Mouse (Mus musculus): ENCODE results near the gene Lrba. TPM values are rescaled to one million over a fixed set of nuclear protein-coding genes. Genes with fewer than 3 reads are reported as not detected.

The Lrba gene
- polyA plus RNA-seq, 1 experiment from 2014 or later, result 7.3 TPM

- no peaks in the 10 kb centered on the region for H3K9me3 ChIP-seq
- peak within 1 kb of the TSS; percentile 51 for H3K4me3 ChIP-seq
- H3K9ac ChIP-seq, result peak within 1 kb of the TSS; percentile 75
- H3K27me3 ChIP-seq, result no peaks in the 10 kb centered on the region
- H3K4me2 ChIP-seq (replicated peaks), result peak within 1 kb of the TSS; percentile 68
- H3K4me1 ChIP-seq, result peaks cover 10% of the 10 kb centered on the region
- H3K27ac ChIP-seq, result peak within 1 kb of the TSS; percentile 96
- WGBS, result under 1% methylated on average over 25 of the region's 25 CpGs
- peak; percentile 93 for ATAC-seq (ENCODE audit: insufficient number of reproducible peaks, insufficient read depth, low FRiP score, low TSS enrichment)
- no peaks in the 10 kb centered on the region for H3K36me3 ChIP-seq
Observed at GRCm38 (mm10) chr3:86548091-86549015, 323.9 kb downstream of the Lrba start, which contains the start of gene Mab21l2. TSS of gene Mab21l2 (minus strand) at chr3:86548629.

DNA sequence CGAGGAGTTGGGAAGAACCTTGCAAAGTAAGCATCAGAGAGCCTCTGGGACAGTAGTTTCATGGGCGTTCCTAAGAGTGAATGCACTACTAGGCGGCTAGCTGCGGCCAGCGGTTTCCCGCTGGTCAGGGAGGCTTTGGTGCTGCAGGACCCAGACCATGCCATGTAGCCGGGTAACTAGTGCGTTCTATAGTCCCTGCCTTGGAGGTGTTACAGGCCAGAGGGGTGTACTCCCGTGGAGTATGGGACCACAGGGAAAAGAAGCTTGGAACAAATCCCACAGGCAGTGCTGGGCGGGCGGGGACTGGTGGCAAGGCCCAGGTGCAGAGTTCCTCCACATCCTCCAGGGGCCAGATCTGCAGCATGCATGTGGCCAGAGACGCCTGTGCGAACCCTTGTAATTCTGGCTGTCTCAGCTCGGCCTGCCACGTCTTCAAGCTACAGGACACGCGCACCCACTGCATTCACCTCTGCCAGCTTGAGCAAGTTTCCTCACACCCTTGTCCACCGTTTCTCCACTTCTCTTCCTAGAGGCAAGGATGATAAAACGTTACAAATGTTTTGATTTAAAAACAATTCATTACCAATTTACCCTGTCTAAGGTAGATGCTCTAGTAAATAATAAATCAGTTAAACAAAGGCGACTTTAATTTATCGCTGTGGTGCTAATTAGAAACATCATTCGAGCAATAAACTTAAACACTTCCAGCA, 326.0 kb downstream of the Lrba start:
- H3K27me3 ChIP-seq, result no peaks in the 10 kb centered on the region
- peak overlapping the region; percentile 63 for H3K9ac ChIP-seq
- 2% methylated on average over 22 of the region's 22 CpGs for WGBS
- H3K36me3 ChIP-seq, result no peaks in the 10 kb centered on the region
- peak; percentile 38; the same call in 1 of the 2 replicates for ATAC-seq (ENCODE audit: insufficient number of reproducible peaks, insufficient read depth, low FRiP score, low TSS enrichment)
- H3K4me3 ChIP-seq, result peak overlapping the region; percentile 38
- peak overlapping the region; percentile 68 for H3K4me2 ChIP-seq (replicated peaks)
- no peaks in the 10 kb centered on the region for H3K9me3 ChIP-seq
- peak overlapping the region; percentile 94 for H3K27ac ChIP-seq
- peaks cover 10% of the 10 kb centered on the region for H3K4me1 ChIP-seq

- WGBS, result 7% methylated on average over 8 of the region's 8 CpGs
- Histone ChIP-seq H3K27me3 (no peaks in the 10 kb centered on the region), H3K9ac (peak overlapping the region; percentile 63), H3K9me3 (no peaks in the 10 kb centered on the region), H3K27ac (peak overlapping the region; percentile 94), H3K36me3 (no peaks in the 10 kb centered on the region), H3K4me2 (replicated peaks) (peak overlapping the region; percentile 68), H3K4me1 (peaks cover 10% of the 10 kb centered on the region), H3K4me3 (peak overlapping the region; percentile 38)
- ATAC-seq (ENCODE audit: insufficient number of reproducible peaks, insufficient read depth, low FRiP score, low TSS enrichment), result no peak
Observed at GRCm38 (mm10) chr3:86551011-86551728, 326.7 kb downstream of the Lrba start.

DNA sequence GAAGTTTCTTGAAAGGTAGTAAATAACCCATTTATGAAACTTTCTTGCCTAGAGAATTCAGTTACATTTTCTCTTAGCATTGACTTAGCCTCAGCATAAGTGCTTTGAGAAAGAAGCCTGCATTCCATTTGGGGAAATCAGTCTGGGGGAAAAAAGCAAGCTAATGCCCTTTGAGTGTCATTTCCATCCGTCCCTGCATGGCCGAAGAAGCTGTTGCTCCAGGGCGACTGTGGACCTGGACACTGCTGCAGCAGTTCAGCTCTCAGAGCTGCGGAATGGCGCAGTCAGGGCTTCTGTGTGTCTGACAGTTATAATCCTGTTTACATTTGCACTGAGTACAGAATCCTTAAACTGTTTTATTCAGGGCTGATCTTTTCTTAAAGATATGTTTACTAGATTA, 327.7 kb downstream of the Lrba start:
- H3K27ac ChIP-seq, result peak overlapping the region; percentile 82

GRCm38 (mm10) chr3:86558976-86559375, 334.5 kb downstream of the Lrba start:
- no peaks in the 10 kb centered on the region; the same call in 1 of the 2 replicates for H3K4me1 ChIP-seq
- H3K9ac ChIP-seq, result no peak overlapping the region
- H3K27me3 ChIP-seq, result no peaks in the 10 kb centered on the region
- no peak overlapping the region for H3K4me3 ChIP-seq
- 40% methylated on average over 1 of the region's 1 CpGs for WGBS
- H3K36me3 ChIP-seq, result no peaks in the 10 kb centered on the region
- H3K4me2 ChIP-seq (replicated peaks), result no peak overlapping the region
- ATAC-seq (ENCODE audit: insufficient number of reproducible peaks, insufficient read depth, low FRiP score, low TSS enrichment), result no peak
- no peaks in the 10 kb centered on the region for H3K9me3 ChIP-seq
- H3K27ac ChIP-seq, result no peak overlapping the region

More for the DNA sequence above, 327.7 kb downstream of the Lrba start:
- Histone ChIP-seq H3K4me1 (peaks cover 6% of the 10 kb centered on the region), H3K4me2 (replicated peaks) (peak overlapping the region; percentile 68), H3K27me3 (no peaks in the 10 kb centered on the region), H3K9me3 (no peaks in the 10 kb centered on the region), H3K36me3 (no peaks in the 10 kb centered on the region), H3K9ac (0 out of 2 replicates have a peak overlapping the region, but pooled peaks have one; percentile 38), H3K4me3 (0 out of 2 replicates have a peak overlapping the region, but pooled peaks have one; percentile 16)
- 11% methylated on average over 5 of the region's 5 CpGs for WGBS
- ATAC-seq (ENCODE audit: insufficient number of reproducible peaks, insufficient read depth, low FRiP score, low TSS enrichment), result no peak

- H3K27me3 ChIP-seq, result no peaks in the 10 kb centered on the region
- ATAC-seq (ENCODE audit: insufficient number of reproducible peaks, insufficient read depth, low FRiP score, low TSS enrichment), result no peak
- H3K36me3 ChIP-seq, result no peaks in the 10 kb centered on the region
Observed at GRCm38 (mm10) chr3:86559635-86560034, 335.2 kb downstream of the Lrba start.

DNA sequence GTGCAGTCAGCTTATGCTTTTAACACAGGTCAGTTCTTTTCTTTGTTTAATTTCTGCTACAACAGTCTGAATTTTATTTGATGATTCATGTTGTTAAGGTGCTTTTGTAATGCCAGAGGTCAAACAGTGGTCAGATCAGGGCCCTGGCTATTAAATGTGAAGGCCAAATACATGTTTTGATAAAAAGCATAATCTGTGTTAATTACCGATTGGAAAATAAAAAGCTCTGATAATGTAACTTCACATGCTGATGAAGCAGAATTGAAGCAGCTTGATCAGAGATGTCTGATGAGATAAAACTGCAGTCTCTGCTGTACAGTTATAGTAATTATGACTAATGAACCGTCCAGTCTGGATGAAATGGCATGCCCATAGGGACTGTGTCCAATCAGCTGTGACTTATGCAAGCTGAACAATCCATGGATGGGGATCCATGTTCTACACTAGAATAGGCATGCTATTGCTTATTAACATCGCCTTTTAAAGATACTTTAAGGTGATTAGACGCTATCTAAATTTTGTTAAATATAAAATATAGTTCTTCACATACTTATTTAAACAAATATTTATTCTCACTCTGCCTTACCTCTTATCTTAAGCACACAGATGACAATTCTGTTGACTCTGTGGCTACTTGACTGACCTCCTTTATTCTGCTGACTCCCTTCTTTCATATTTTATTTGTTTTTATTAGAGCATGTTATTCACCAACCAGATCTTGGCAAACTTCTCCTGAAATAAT, 336.0 kb downstream of the Lrba start:
- 65% methylated on average over 4 of the region's 4 CpGs for WGBS

More at GRCm38 (mm10) chr3:86559635-86560034, 335.2 kb downstream of the Lrba start:
- no peaks in the 10 kb centered on the region; the same call in 1 of the 2 replicates for H3K4me1 ChIP-seq
- H3K9ac ChIP-seq, result no peak overlapping the region
- H3K4me3 ChIP-seq, result no peak overlapping the region
- H3K27ac ChIP-seq, result no peak overlapping the region
- 71% methylated on average over 4 of the region's 4 CpGs for WGBS
- no peaks in the 10 kb centered on the region for H3K9me3 ChIP-seq
- no peak overlapping the region for H3K4me2 ChIP-seq (replicated peaks)

DNA sequence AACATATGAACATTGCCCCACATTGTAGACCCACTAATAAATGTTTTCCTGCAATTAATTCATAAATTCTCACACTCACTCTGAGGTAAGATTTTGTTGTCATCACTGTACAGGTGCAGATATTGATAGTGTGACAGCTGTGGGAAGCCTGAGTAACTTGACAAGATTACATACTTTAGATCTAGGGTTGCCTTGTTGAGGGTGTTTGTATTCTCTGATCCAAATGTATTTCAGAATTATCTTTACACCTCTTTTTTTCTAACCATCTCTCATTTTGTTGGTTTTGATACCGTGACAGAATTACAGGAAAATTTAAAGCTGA, 336.5 kb downstream of the Lrba start:
- Histone ChIP-seq H3K9me3 (no peaks in the 10 kb centered on the region), H3K4me1 (no peaks in the 10 kb centered on the region; the same call in 1 of the 2 replicates), H3K36me3 (no peaks in the 10 kb centered on the region), H3K4me2 (replicated peaks) (no peak overlapping the region), H3K9ac (no peak overlapping the region), H3K4me3 (no peak overlapping the region), H3K27me3 (no peaks in the 10 kb centered on the region), H3K27ac (no peak overlapping the region)
- WGBS, result 97% methylated on average over 1 of the region's 1 CpGs
- ATAC-seq (ENCODE audit: insufficient number of reproducible peaks, insufficient read depth, low FRiP score, low TSS enrichment), result no peak

More for the DNA sequence above, 336.0 kb downstream of the Lrba start:
- H3K4me2 ChIP-seq (replicated peaks), result no peak overlapping the region
- no peaks in the 10 kb centered on the region for H3K36me3 ChIP-seq
- ATAC-seq (ENCODE audit: insufficient number of reproducible peaks, insufficient read depth, low FRiP score, low TSS enrichment), result no peak
- H3K4me3 ChIP-seq, result no peak overlapping the region
- H3K9me3 ChIP-seq, result no peaks in the 10 kb centered on the region
- no peak overlapping the region for H3K27ac ChIP-seq
- H3K27me3 ChIP-seq, result no peaks in the 10 kb centered on the region
- no peak overlapping the region for H3K9ac ChIP-seq
- no peaks in the 10 kb centered on the region; the same call in 1 of the 2 replicates for H3K4me1 ChIP-seq

- H3K36me3 ChIP-seq, result no peaks in the 10 kb centered on the region
- no peaks in the 10 kb centered on the region for H3K9me3 ChIP-seq
- no peak for ATAC-seq (ENCODE audit: insufficient number of reproducible peaks, insufficient read depth, low FRiP score, low TSS enrichment)
- no peak overlapping the region for H3K4me3 ChIP-seq
- 92% methylated on average over 1 of the region's 1 CpGs for WGBS
- H3K4me2 ChIP-seq (replicated peaks), result no peak overlapping the region
- H3K27me3 ChIP-seq, result no peaks in the 10 kb centered on the region
- H3K27ac ChIP-seq, result no peak overlapping the region
- H3K4me1 ChIP-seq, result no peaks in the 10 kb centered on the region; the same call in 1 of the 2 replicates
- no peak overlapping the region for H3K9ac ChIP-seq
Observed at GRCm38 (mm10) chr3:86561396-86561795, 336.9 kb downstream of the Lrba start.

DNA sequence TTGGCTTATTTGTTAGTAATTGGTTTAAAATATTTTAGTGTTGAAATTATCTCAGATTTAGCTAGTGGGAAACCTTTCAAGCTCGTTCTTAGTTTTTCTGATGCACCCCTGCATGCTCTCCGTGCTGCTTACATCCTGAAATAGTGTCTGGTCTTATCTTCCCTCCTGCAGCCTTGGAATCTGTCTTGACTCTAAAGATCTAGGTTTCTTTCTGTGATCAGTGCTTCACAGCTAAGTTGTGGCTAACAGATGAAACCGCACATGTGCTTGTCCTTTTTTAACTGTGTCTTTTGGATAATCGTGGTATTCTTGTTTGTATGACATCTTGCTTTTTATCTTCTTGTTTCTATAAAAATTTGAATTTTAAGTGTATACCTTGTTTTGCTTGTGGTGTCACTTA, 342.8 kb downstream of the Lrba start:
- no peak overlapping the region for H3K4me3 ChIP-seq
- no peaks in the 10 kb centered on the region for H3K4me1 ChIP-seq
- no peak overlapping the region for H3K27ac ChIP-seq
- no peak for ATAC-seq (ENCODE audit: insufficient number of reproducible peaks, insufficient read depth, low FRiP score, low TSS enrichment)
- H3K27me3 ChIP-seq, result no peaks in the 10 kb centered on the region
- H3K4me2 ChIP-seq (replicated peaks), result no peak overlapping the region
- WGBS, result 74% methylated on average over 4 of the region's 4 CpGs
- no peak overlapping the region for H3K9ac ChIP-seq
- H3K36me3 ChIP-seq, result no peaks in the 10 kb centered on the region
- H3K9me3 ChIP-seq, result no peaks in the 10 kb centered on the region

DNA sequence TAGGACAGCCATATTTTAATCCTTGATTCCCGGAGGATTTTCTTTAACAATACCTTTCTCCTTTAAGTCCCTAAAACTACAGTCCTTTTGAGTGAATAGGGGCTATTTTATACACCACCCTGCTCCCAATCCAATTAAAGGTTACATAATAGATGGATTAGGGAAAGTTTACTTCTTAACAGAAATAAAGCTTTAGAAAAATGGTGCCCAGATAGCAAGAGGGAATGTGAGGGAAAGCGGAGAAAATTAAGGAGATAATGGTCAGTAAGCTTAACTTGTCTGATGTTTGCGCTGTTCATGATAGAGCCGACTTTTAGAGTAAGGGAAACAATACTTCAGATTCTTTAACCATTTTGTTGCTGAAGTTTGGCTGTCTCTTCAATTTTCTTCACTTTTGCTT, 347.0 kb downstream of the Lrba start:
- H3K27ac ChIP-seq, result no peak overlapping the region
- no peaks in the 10 kb centered on the region for H3K9me3 ChIP-seq
- no peaks in the 10 kb centered on the region for H3K36me3 ChIP-seq
- H3K9ac ChIP-seq, result no peak overlapping the region
- no peak for ATAC-seq (ENCODE audit: insufficient number of reproducible peaks, insufficient read depth, low FRiP score, low TSS enrichment)
- H3K4me3 ChIP-seq, result no peak overlapping the region
- H3K4me1 ChIP-seq, result no peaks in the 10 kb centered on the region
- no peak overlapping the region for H3K4me2 ChIP-seq (replicated peaks)
- 31% methylated on average over 4 of the region's 4 CpGs for WGBS
- no peaks in the 10 kb centered on the region for H3K27me3 ChIP-seq

All from embryonic facial prominence, embryonic 12.5 days (tissue).